Mouse (Mus musculus) liver, embryonic 13.5 days (tissue): ENCODE measurements around the gene Slc15a3. TPM values are rescaled to one million over a fixed set of nuclear protein-coding genes. Genes with fewer than 3 reads are reported as not detected.

ENCODE experiments used
- ATAC-seq: fragments of 200-750 bp; cut with Nextera tagmentation; 2 replicates; pipeline ENCODE4 v1.8.0; 2017; ENCODE audit warnings: low read depth, mild to moderate bottlenecking, moderate number of reproducible peaks, moderate library complexity
- DNase-seq: peaks from one replicate; pipeline ENCODE4 v3.0.0; 2022
- H3K27ac ChIP-seq: fragments of 300-500 bp; sonication (generic); 2 replicates; pipeline ENCODE4 v1.5.1; 2015; ENCODE audit warnings: moderate library complexity, mild to moderate bottlenecking, inconsistent platforms
- H3K27me3 ChIP-seq: fragments of 300-500 bp; sonication (generic); 2 replicates; pipeline ENCODE4 v1.6.1; 2015; ENCODE audit warnings: mild to moderate bottlenecking, inconsistent platforms
- H3K36me3 ChIP-seq: fragments of 300-500 bp; sonication (generic); 2 replicates; pipeline ENCODE4 v1.6.1; 2015; ENCODE audit warnings: mild to moderate bottlenecking, inconsistent platforms
- H3K4me1 ChIP-seq: fragments of 300-500 bp; sonication (generic); replicated peaks from 2 replicates; pipeline ENCODE4 v1.6.1; 2015; ENCODE audit warnings: inconsistent platforms
- H3K4me2 ChIP-seq: fragments of 300-500 bp; sonication (generic); 2 replicates; pipeline ENCODE4 v1.6.1; 2015; ENCODE audit warnings: inconsistent platforms, mild to moderate bottlenecking, moderate library complexity
- H3K4me3 ChIP-seq: fragments of 300-500 bp; sonication (generic); replicated peaks from 2 replicates; pipeline ENCODE4 v1.5.1; 2015; ENCODE audit warnings: mild to moderate bottlenecking, inconsistent platforms
- H3K9ac ChIP-seq: fragments of 300-500 bp; sonication (generic); 2 replicates; pipeline ENCODE4 v1.6.1; 2015; ENCODE audit warnings: mild to moderate bottlenecking, inconsistent platforms
- H3K9me3 ChIP-seq: fragments of 300-500 bp; sonication (generic); replicated peaks from 2 replicates; pipeline ENCODE4 v1.6.1; 2016; ENCODE audit warnings: inconsistent platforms
- WGBS: fragments of 180-500 bp; shearing (Covaris S2); methylation state at CpG from one replicate; pipeline ENCODE4 v1.1.7; 2015; ENCODE audit not compliant: insufficient replicate concordance; 5-methylcytosine and 5-hydroxymethylcytosine counted together
- polyA plus RNA-seq: library from polyadenylated mRNA; unstranded; fragments of >200 nt; fragmentation: Nextera tagmentation; extraction: Ambion mirVana; gene quantifications from 2 replicates; pipeline ENCODE4 v1.2.1, GENCODE M21; 2015

The Slc15a3 gene
- polyA plus RNA-seq, 1 experiment from 2014 or later, result 1.7 TPM

GRCm38 (mm10) chr19:10871328-10871961 is 31.9 kb downstream of the Slc15a3 start:
- H3K9ac ChIP-seq, result no peak overlapping the region
- no peak overlapping the region for H3K4me3 ChIP-seq
- H3K27ac ChIP-seq, result no peak overlapping the region
- DNase-seq, result no peak
- no peak overlapping the region for H3K4me2 ChIP-seq
- no peak for ATAC-seq
- no peaks in the 10 kb centered on the region for H3K9me3 ChIP-seq
- WGBS, result 70% methylated on average over 14 of the region's 14 CpGs
- peaks cover 42% of the 10 kb centered on the region for H3K27me3 ChIP-seq
- H3K4me1 ChIP-seq, result peaks cover 10% of the 10 kb centered on the region
- peaks cover 31% of the 10 kb centered on the region for H3K36me3 ChIP-seq

DNA sequence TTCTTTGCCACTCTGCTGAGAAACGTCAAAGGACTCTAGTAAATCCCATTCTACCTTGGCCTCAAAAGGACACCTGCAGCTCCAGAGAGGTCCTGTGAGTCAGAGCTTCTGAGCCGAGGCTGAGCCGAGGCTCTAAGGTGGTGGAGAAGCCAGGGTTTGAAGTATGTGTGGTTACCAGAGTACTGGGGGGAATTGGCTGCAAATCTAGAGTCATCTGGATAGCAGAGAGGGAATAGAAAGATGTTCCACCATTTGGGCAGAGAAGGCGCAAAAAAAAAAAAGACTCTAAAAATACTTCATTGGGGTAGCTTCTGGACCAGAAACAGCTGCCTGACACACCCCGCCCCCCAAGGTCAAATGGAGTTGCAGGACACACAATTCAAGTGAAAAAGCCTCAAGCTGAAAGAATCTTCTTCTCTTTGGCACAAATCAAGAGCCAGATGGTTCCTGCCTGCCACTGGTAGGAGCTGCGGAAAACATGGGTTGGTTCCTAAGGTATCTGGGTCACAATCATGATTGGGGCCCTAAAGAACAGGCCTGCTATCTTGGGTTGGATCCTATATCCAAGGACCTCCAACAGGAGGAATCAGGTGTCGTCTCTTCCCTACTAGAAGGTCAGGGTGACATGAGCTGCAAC is 38.8 kb downstream of the Slc15a3 start:
- no peak overlapping the region for H3K4me3 ChIP-seq
- no peak overlapping the region for H3K27ac ChIP-seq
- H3K36me3 ChIP-seq, result peaks cover 11% of the 10 kb centered on the region
- H3K4me2 ChIP-seq, result no peak overlapping the region
- no peaks in the 10 kb centered on the region for H3K9me3 ChIP-seq
- no peaks in the 10 kb centered on the region for H3K27me3 ChIP-seq
- DNase-seq, result no peak
- H3K9ac ChIP-seq, result no peak overlapping the region
- no peak for ATAC-seq
- peaks cover 28% of the 10 kb centered on the region for H3K4me1 ChIP-seq
- 78% methylated on average over 7 of the region's 7 CpGs for WGBS

- no peaks in the 10 kb centered on the region for H3K9me3 ChIP-seq
- H3K27me3 ChIP-seq, result no peaks in the 10 kb centered on the region
- H3K4me2 ChIP-seq, result peak overlapping the region; percentile 92
- peak overlapping the region; percentile 64 for H3K4me3 ChIP-seq
- no peak overlapping the region; the same call in 1 of the 2 replicates for H3K9ac ChIP-seq
- H3K27ac ChIP-seq, result no peak overlapping the region
- 30% methylated on average over 6 of the region's 7 CpGs for WGBS
- H3K4me1 ChIP-seq, result peaks cover 28% of the 10 kb centered on the region
- ATAC-seq (no peak; the same call in 1 of the 2 replicates), DNase-seq (no peak)
- no peaks in the 10 kb centered on the region for H3K36me3 ChIP-seq
Measured at GRCm38 (mm10) chr19:10880085-10880974, 40.8 kb downstream of the Slc15a3 start.

DNA sequence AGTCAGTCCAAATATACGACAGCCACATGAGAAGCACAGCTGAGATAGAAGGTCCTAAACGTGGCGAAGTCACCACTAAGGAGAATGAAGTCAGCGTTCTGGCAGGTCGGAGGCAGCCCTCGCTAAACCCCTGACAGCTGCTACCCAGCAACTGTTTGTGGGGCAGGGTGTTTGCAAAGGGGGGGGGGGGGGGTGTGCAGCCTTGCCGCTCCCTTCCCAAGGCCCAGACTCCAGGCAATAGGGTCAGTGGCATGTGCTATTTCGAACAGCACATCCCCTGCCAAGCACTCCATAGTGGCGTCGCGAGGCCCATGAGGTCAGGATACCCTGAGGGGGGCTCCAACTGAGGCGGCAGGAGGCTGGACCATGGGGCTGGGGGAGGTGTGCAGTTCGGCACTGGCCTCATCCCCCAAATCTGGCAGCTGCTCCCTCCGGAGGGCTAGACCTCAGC is 41.5 kb downstream of the Slc15a3 start:
- no peak overlapping the region for H3K27ac ChIP-seq
- DNase-seq, result no peak

DNA sequence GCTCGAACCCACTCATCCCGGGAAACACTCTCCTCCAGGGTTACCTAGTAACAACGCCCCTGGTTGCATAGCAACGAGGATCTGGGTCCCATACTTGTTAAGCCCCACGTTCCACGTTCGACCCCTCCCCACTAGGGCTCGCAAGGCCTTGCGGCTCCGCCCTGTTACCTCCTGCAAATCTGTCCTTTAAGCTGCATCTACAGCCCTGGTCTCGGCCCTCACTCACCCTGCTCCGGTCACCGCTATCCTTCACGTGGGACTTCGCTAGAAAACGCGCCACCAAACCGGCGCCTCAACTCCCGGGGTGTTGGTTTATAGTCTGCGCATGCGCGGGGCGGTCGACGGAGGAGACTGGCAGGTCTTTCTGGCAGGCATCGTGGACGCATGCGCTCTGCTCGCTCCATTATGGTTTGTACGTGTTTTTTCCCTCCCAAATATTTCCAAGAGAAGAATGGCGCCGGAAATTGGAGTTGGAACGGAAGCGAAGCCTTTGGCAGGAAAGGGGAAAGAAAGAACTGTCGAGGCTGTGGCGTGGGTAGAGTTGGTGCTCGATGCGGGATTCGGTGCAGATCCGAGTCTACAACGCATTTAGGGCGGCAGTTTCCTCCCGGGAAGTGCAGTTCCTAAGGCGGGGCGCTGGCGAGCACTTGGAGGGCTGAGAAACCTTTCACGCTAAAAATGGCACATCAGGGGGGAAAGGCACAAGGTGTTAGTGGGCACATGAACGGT is 42.1 kb downstream of the Slc15a3 start, which contains the start of gene Tmem109:
Gene Tmem109 (minus strand): TSS at position 576 of the 729 bp plus-strand sequence.
- peak; percentile 90 for ATAC-seq
- WGBS, result under 1% methylated on average over 49 of the region's 49 CpGs
- H3K4me3 ChIP-seq, result peak within 1 kb of the TSS; percentile 64

More for the DNA sequence above, 41.5 kb downstream of the Slc15a3 start:
- peaks cover 28% of the 10 kb centered on the region for H3K4me1 ChIP-seq
- H3K4me3 ChIP-seq, result peak overlapping the region; percentile 64
- H3K27me3 ChIP-seq, result no peaks in the 10 kb centered on the region
- H3K36me3 ChIP-seq, result no peaks in the 10 kb centered on the region
- ATAC-seq, result peak; percentile 50
- H3K9me3 ChIP-seq, result no peaks in the 10 kb centered on the region
- peak overlapping the region; percentile 92 for H3K4me2 ChIP-seq
- H3K9ac ChIP-seq, result peak overlapping the region; percentile 76
- 5% methylated on average over 14 of the region's 14 CpGs for WGBS

GRCm38 (mm10) chr19:10892201-10892600 is 52.7 kb downstream of the Slc15a3 start:
- WGBS, result 73% methylated on average over 3 of the region's 3 CpGs
- no peak for ATAC-seq

More for the DNA sequence above, 42.1 kb downstream of the Slc15a3 start, which contains the start of gene Tmem109:
- peak; percentile 87 for DNase-seq
- Histone ChIP-seq H3K27me3 (no peaks in the 10 kb centered on the region), H3K9me3 (no peaks in the 10 kb centered on the region), H3K27ac (peak within 1 kb of the TSS; percentile 75), H3K36me3 (no peaks in the 10 kb centered on the region), H3K9ac (peak within 1 kb of the TSS; percentile 76), H3K4me2 (peak within 1 kb of the TSS; percentile 92), H3K4me1 (peaks cover 28% of the 10 kb centered on the region)

GRCm38 (mm10) chr19:10895016-10895528 is 55.5 kb downstream of the Slc15a3 start, which contains the start of gene Prpf19:
TSS of gene Prpf19 (plus strand) at chr19:10895231.
- H3K9me3 ChIP-seq, result no peaks in the 10 kb centered on the region
- peaks cover 33% of the 10 kb centered on the region for H3K4me1 ChIP-seq
- ATAC-seq (peak; percentile 94), DNase-seq (peak; percentile 95)
- H3K4me3 ChIP-seq, result peak within 1 kb of the TSS; percentile 80
- no peaks in the 10 kb centered on the region for H3K27me3 ChIP-seq
- H3K9ac ChIP-seq, result peak within 1 kb of the TSS; percentile 91
- H3K27ac ChIP-seq, result peak within 1 kb of the TSS; percentile 86
- peak within 1 kb of the TSS; percentile 95 for H3K4me2 ChIP-seq
- peaks cover 30% of the 10 kb centered on the region for H3K36me3 ChIP-seq
- under 1% methylated on average over 43 of the region's 43 CpGs for WGBS

More at GRCm38 (mm10) chr19:10892201-10892600, 52.7 kb downstream of the Slc15a3 start:
- H3K27me3 ChIP-seq, result no peaks in the 10 kb centered on the region
- peaks cover 2% of the 10 kb centered on the region; the same call in 1 of the 2 replicates for H3K36me3 ChIP-seq
- H3K9me3 ChIP-seq, result no peaks in the 10 kb centered on the region
- H3K4me2 ChIP-seq, result no peak overlapping the region
- H3K27ac ChIP-seq, result no peak overlapping the region
- no peak for DNase-seq
- peaks cover 26% of the 10 kb centered on the region for H3K4me1 ChIP-seq
- H3K9ac ChIP-seq, result no peak overlapping the region
- no peak overlapping the region for H3K4me3 ChIP-seq

DNA sequence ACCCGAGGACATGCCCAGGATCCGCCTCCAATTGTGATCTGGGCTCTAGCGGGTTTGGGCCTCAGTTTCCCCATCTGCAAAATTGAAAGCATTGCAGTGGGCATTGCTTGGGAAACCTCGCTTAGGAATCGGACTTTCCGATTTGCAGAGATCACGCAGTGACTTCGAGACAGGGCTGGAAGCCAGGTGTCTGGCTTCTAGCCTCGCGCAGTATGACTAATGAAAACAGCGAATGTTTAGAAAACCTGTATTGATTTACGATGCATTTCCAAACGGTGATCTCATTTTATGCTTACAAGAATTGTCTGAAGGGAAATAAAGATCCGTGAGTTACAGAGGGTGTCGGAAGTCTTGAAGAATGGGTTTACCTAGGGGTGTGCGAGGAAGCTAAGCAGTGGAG is 56.2 kb downstream of the Slc15a3 start:
- ATAC-seq, result no peak
- peak overlapping the region; percentile 91 for H3K9ac ChIP-seq
- H3K36me3 ChIP-seq, result peaks cover 37% of the 10 kb centered on the region
- H3K4me3 ChIP-seq, result peak overlapping the region; percentile 80
- H3K27ac ChIP-seq, result peak overlapping the region; percentile 86
- under 1% methylated on average over 16 of the region's 16 CpGs for WGBS
- peaks cover 33% of the 10 kb centered on the region for H3K4me1 ChIP-seq
- no peaks in the 10 kb centered on the region for H3K27me3 ChIP-seq
- DNase-seq, result no peak
- H3K9me3 ChIP-seq, result no peaks in the 10 kb centered on the region
- H3K4me2 ChIP-seq, result peak overlapping the region; percentile 95

DNA sequence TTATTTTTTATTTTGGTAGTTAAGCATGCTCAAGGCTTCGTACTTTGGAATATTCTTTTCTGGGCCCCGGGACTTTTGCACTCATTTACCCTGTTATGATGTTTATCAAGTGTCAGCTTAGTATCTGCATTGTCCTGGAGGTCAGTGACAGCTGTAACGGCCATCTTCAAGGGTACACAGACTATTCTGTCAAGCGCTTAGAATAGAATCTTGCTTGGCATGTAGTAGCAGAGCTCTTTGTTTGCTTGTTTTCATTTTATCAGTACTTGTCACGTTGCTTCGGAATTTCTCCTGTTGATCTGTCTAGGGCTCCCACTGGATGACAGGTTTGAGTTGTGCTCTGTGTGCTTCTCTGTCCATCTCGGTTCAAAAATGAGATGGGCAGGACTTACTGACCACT is 57.3 kb downstream of the Slc15a3 start:
- Histone ChIP-seq H3K27me3 (no peaks in the 10 kb centered on the region), H3K9me3 (no peaks in the 10 kb centered on the region), H3K4me2 (peak overlapping the region; percentile 95), H3K4me1 (peaks cover 33% of the 10 kb centered on the region), H3K36me3 (peaks cover 48% of the 10 kb centered on the region), H3K9ac (peak overlapping the region; percentile 91), H3K4me3 (peak overlapping the region; percentile 80), H3K27ac (no peak overlapping the region)
- no peak for DNase-seq
- 63% methylated on average over 7 of the region's 7 CpGs for WGBS
- no peak for ATAC-seq

- peak overlapping the region; percentile 95 for H3K4me2 ChIP-seq
- peaks cover 33% of the 10 kb centered on the region for H3K4me1 ChIP-seq
- H3K4me3 ChIP-seq, result 0 out of 2 replicates have a peak overlapping the region, but pooled peaks have one; percentile 80
- peak overlapping the region; percentile 91; the same call in 1 of the 2 replicates for H3K9ac ChIP-seq
- ATAC-seq (no peak), DNase-seq (no peak)
- no peaks in the 10 kb centered on the region for H3K9me3 ChIP-seq
- no peak overlapping the region for H3K27ac ChIP-seq
- peaks cover 55% of the 10 kb centered on the region for H3K36me3 ChIP-seq
- WGBS, result 70% methylated on average over 8 of the region's 8 CpGs
- H3K27me3 ChIP-seq, result no peaks in the 10 kb centered on the region
Measured at GRCm38 (mm10) chr19:10897491-10897890, 58.0 kb downstream of the Slc15a3 start.
